Mouse (Mus musculus) brain, embryonic 18.5 days (tissue): ENCODE data around the gene Msantd2.

Experiments used
- DNase-seq: peaks from one replicate; pipeline ENCODE4 v3.0.0-alpha.2; 2012; ENCODE audit warnings: low read depth, low spot score

Msantd2 gene

GRCm38 (mm10) chr9:37540701-37541575, 51.8 kb downstream of the Msantd2 start:
- DNase-seq = no peak

GRCm38 (mm10) chr9:37541851-37542642, 52.9 kb downstream of the Msantd2 start:
- no peak for DNase-seq

- DNase-seq = no peak
These were observed 54.8 kb downstream of the Msantd2 start for GRCm38 (mm10) chr9:37543869-37544440.

GRCm38 (mm10) chr9:37544447-37545165, 55.5 kb downstream of the Msantd2 start:
- DNase-seq = no peak

- DNase-seq = no peak
These were observed 56.1 kb downstream of the Msantd2 start for GRCm38 (mm10) chr9:37545166-37545610.

GRCm38 (mm10) chr9:37545847-37546452, 56.8 kb downstream of the Msantd2 start:
- DNase-seq = no peak

GRCm38 (mm10) chr9:37546889-37547288, 57.8 kb downstream of the Msantd2 start:
- no peak for DNase-seq

- DNase-seq = no peak
These were observed 61.3 kb downstream of the Msantd2 start for GRCm38 (mm10) chr9:37550435-37550834.

GRCm38 (mm10) chr9:37551751-37552531, 62.8 kb downstream of the Msantd2 start:
- DNase-seq = no peak

- peak; percentile 50 for DNase-seq
These were observed 63.6 kb downstream of the Msantd2 start, which contains the start of gene Nrgn for GRCm38 (mm10) chr9:37552536-37553293. Gene Nrgn (minus strand): TSS chr9:37552904.

- no peak for DNase-seq
These were observed 65.2 kb downstream of the Msantd2 start for GRCm38 (mm10) chr9:37554279-37554678.

GRCm38 (mm10) chr9:37554838-37555748, 66.0 kb downstream of the Msantd2 start, which contains the start of gene Siae:
Gene Siae (plus strand): TSS chr9:37555698.
- DNase-seq = no peak

- no peak for DNase-seq
These were observed 67.2 kb downstream of the Msantd2 start for GRCm38 (mm10) chr9:37556366-37556765.

- no peak for DNase-seq
These were observed 71.5 kb downstream of the Msantd2 start for GRCm38 (mm10) chr9:37560617-37561016.

- no peak for DNase-seq
These were observed 74.7 kb downstream of the Msantd2 start for GRCm38 (mm10) chr9:37563805-37564204.

- no peak for DNase-seq
These were observed 77.9 kb downstream of the Msantd2 start for GRCm38 (mm10) chr9:37567019-37567418.

GRCm38 (mm10) chr9:37567454-37567853, 78.3 kb downstream of the Msantd2 start:
- DNase-seq = no peak

- DNase-seq = no peak
These were observed 78.9 kb downstream of the Msantd2 start for GRCm38 (mm10) chr9:37567892-37568604.
